Mouse (Mus musculus): ENCODE measurements around the gene Cd5. TPM values are rescaled to one million over a fixed set of nuclear protein-coding genes. Genes with fewer than 3 reads are reported as not detected.

The Cd5 gene
- polyA plus RNA-seq, 1 experiment from 2014 or later: not detected

DNA sequence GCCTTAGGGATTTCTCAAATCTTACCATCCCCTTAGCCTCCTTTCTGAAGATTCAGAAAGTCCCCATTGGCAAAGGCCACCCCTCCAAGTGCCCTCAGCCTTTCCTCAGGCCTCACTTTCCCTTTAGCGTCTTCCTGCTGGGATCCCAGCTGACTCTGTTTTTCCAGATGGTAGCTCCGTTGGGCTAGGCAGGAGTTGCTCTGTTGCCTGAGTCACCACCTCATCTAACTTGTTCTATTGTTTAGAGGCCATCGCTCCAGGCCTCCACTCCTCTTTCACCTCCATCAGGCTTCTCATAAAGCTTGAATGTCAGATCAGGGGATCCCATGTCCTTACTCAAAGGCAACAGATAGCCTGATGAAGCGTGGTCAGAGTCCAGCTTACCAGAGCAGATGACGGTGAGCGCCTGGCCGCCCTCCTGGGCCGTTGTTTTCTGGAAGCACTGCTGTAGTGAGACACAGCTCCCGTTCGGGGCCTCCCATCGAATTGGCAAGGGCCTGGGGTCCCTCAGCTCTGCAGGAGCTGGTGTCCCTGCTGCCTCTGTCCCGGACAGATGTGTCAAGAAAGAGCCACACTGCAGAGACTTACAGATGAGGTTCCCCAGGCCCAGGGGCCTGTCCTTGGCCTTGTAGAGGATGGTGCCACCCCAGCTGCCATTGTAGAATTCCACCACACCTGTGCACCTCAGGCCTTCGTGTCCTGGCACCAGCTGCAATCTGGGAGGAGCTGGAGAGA lies 14.0 kb downstream of the Cd5 start:
- Histone ChIP-seq H3K27me3 (no peaks in the 10 kb centered on the region), H3K9ac (no peak overlapping the region), H3K36me3 (replicated peaks) (no peaks in the 10 kb centered on the region), H3K4me1 (replicated peaks) (no peaks in the 10 kb centered on the region), H3K4me2 (no peak overlapping the region), H3K27ac (replicated peaks) (no peak overlapping the region), H3K9me3 (replicated peaks) (no peaks in the 10 kb centered on the region), H3K4me3 (replicated peaks) (no peak overlapping the region)
- ATAC-seq (ENCODE audit: insufficient read depth): no peak
- WGBS (ENCODE audit: insufficient replicate concordance): 66% methylated on average over 13 of the region's 13 CpGs

GRCm38 (mm10) chr19:10723649-10724048 lies 15.2 kb downstream of the Cd5 start:
- H3K9me3 ChIP-seq (replicated peaks): no peaks in the 10 kb centered on the region
- H3K4me3 ChIP-seq (replicated peaks): no peak overlapping the region
- no peak for ATAC-seq (ENCODE audit: insufficient read depth)
- H3K4me1 ChIP-seq (replicated peaks): no peaks in the 10 kb centered on the region
- H3K27me3 ChIP-seq: no peaks in the 10 kb centered on the region
- no peak overlapping the region for H3K4me2 ChIP-seq
- H3K9ac ChIP-seq: no peak overlapping the region
- H3K27ac ChIP-seq (replicated peaks): no peak overlapping the region
- no peaks in the 10 kb centered on the region for H3K36me3 ChIP-seq (replicated peaks)
- WGBS (ENCODE audit: insufficient replicate concordance): 43% methylated on average over 5 of the region's 5 CpGs

GRCm38 (mm10) chr19:10723084-10723483 lies 15.7 kb downstream of the Cd5 start:
- no peak overlapping the region for H3K27ac ChIP-seq (replicated peaks)
- H3K36me3 ChIP-seq (replicated peaks): no peaks in the 10 kb centered on the region
- H3K9ac ChIP-seq: no peak overlapping the region
- H3K9me3 ChIP-seq (replicated peaks): no peaks in the 10 kb centered on the region
- H3K4me1 ChIP-seq (replicated peaks): no peaks in the 10 kb centered on the region
- H3K4me3 ChIP-seq (replicated peaks): no peak overlapping the region
- no peak for ATAC-seq (ENCODE audit: insufficient read depth)
- no peak overlapping the region for H3K4me2 ChIP-seq
- WGBS (ENCODE audit: insufficient replicate concordance): 28% methylated on average over 13 of the region's 13 CpGs
- H3K27me3 ChIP-seq: no peaks in the 10 kb centered on the region

GRCm38 (mm10) chr19:10721064-10721463 lies 17.7 kb downstream of the Cd5 start:
- ATAC-seq (ENCODE audit: insufficient read depth): no peak
- H3K27ac ChIP-seq (replicated peaks): no peak overlapping the region
- no peak overlapping the region for H3K9ac ChIP-seq
- 18% methylated on average over 5 of the region's 5 CpGs for WGBS (ENCODE audit: insufficient replicate concordance)
- no peaks in the 10 kb centered on the region for H3K4me1 ChIP-seq (replicated peaks)
- no peaks in the 10 kb centered on the region for H3K27me3 ChIP-seq
- no peaks in the 10 kb centered on the region for H3K9me3 ChIP-seq (replicated peaks)
- H3K4me2 ChIP-seq: no peak overlapping the region
- H3K4me3 ChIP-seq (replicated peaks): no peak overlapping the region
- H3K36me3 ChIP-seq (replicated peaks): no peaks in the 10 kb centered on the region

DNA sequence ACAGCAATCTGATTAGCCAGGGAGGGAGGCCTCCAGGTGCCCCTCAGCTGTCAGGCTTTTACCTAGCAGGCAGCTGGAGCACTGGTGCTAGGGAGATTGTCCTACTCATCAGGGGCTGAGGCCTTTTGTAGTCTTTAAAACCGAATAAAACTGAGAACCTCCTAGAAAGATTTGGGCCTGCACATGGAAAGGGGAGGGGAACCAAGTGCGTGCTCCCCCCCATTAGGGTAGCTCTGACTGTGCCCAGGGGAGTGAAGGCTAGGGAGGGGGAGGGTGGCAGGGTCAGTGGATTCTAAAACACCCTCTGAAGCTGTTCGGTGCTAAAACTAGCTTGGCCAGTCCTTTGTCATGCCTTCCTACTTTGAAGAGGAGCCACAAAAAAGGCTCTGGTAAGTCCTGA lies 18.3 kb downstream of the Cd5 start:
- Histone ChIP-seq H3K36me3 (replicated peaks) (no peaks in the 10 kb centered on the region), H3K4me2 (no peak overlapping the region), H3K27me3 (no peaks in the 10 kb centered on the region), H3K9me3 (replicated peaks) (no peaks in the 10 kb centered on the region), H3K4me3 (replicated peaks) (no peak overlapping the region), H3K27ac (replicated peaks) (no peak overlapping the region), H3K9ac (no peak overlapping the region), H3K4me1 (replicated peaks) (no peaks in the 10 kb centered on the region)
- no peak for ATAC-seq (ENCODE audit: insufficient read depth)
- whole genome bisulfite sequencing (ENCODE audit: insufficient replicate concordance): 25% methylated on average over 3 of the region's 3 CpGs

DNA sequence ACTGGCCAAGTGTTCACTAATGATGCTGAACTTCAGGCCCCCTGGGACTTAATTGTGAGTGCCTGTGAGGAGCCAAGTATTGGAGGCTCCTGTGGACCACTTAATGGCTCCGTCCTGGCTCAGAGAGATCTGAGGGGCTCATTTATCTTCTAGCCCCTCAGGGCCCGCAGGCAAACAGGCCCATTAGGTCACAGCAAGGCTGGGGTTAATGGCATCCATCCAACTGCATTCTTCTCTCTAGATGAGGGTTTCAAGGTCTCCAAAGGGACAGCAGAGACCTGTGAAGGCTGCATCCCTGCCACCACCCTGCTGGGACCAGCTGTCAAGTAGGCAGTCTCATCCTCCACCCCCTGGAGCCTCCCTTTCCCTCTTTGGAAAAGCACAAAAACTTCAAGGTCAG lies 19.1 kb downstream of the Cd5 start:
- no peak overlapping the region for H3K9ac ChIP-seq
- H3K27me3 ChIP-seq: no peaks in the 10 kb centered on the region
- no peak for ATAC-seq (ENCODE audit: insufficient read depth)
- 48% methylated on average over 2 of the region's 2 CpGs for WGBS (ENCODE audit: insufficient replicate concordance)
- H3K4me2 ChIP-seq: no peak overlapping the region
- H3K27ac ChIP-seq (replicated peaks): no peak overlapping the region
- H3K4me3 ChIP-seq (replicated peaks): no peak overlapping the region
- H3K4me1 ChIP-seq (replicated peaks): no peaks in the 10 kb centered on the region
- no peaks in the 10 kb centered on the region for H3K9me3 ChIP-seq (replicated peaks)
- H3K36me3 ChIP-seq (replicated peaks): no peaks in the 10 kb centered on the region

DNA sequence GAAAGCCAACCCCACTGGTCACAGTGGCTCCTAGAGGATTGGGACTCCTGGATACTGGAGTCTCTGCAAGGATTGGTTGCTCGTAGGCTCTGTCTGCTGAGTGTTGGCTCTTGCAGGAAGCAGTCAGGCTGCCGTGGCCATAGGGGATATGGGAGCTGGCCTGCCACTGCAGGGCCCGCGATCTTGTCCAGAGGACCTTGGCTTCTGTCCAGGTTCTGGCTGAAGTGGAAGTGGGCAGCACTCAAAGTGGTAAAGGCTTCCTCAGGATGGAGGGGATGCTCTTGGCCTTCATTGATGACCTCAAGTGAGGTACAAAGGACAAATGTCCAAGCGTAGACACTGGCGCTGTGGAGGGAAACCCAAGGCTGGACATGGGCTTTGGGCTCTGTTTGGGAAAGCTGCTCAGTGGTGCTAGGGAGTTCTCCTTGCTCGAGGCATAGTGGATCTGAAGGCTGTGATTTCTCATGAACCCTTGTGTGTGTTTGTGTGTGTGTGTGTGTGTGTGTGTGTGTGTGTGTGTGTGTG lies 20.5 kb downstream of the Cd5 start:
- H3K27me3 ChIP-seq: no peaks in the 10 kb centered on the region
- no peaks in the 10 kb centered on the region for H3K9me3 ChIP-seq (replicated peaks)
- H3K4me2 ChIP-seq: no peak overlapping the region
- ATAC-seq (ENCODE audit: insufficient read depth): no peak
- H3K36me3 ChIP-seq (replicated peaks): peaks cover 12% of the 10 kb centered on the region
- no peak overlapping the region for H3K27ac ChIP-seq (replicated peaks)
- no peaks in the 10 kb centered on the region for H3K4me1 ChIP-seq (replicated peaks)
- H3K9ac ChIP-seq: no peak overlapping the region
- no peak overlapping the region for H3K4me3 ChIP-seq (replicated peaks)
- 67% methylated on average over 7 of the region's 7 CpGs for WGBS (ENCODE audit: insufficient replicate concordance)

- H3K9me3 ChIP-seq (replicated peaks): no peaks in the 10 kb centered on the region
- no peaks in the 10 kb centered on the region for H3K27me3 ChIP-seq
- H3K27ac ChIP-seq (replicated peaks): no peak overlapping the region
- no peak overlapping the region for H3K4me3 ChIP-seq (replicated peaks)
- H3K9ac ChIP-seq: no peak overlapping the region
- H3K4me2 ChIP-seq: no peak overlapping the region
- no peaks in the 10 kb centered on the region for H3K4me1 ChIP-seq (replicated peaks)
- no peak for ATAC-seq (ENCODE audit: insufficient read depth)
- H3K36me3 ChIP-seq (replicated peaks): peaks cover 40% of the 10 kb centered on the region
- WGBS (ENCODE audit: insufficient replicate concordance): 82% methylated on average over 6 of the region's 6 CpGs
These were observed 23.3 kb downstream of the Cd5 start for GRCm38 (mm10) chr19:10715476-10715875.

- Histone ChIP-seq H3K36me3 (replicated peaks) (peaks cover 46% of the 10 kb centered on the region), H3K27me3 (no peaks in the 10 kb centered on the region), H3K9me3 (replicated peaks) (no peaks in the 10 kb centered on the region), H3K4me2 (no peak overlapping the region), H3K4me3 (replicated peaks) (no peak overlapping the region), H3K27ac (replicated peaks) (no peak overlapping the region), H3K4me1 (replicated peaks) (peaks cover under 1% of the 10 kb centered on the region; the same call in 1 of the 2 replicates), H3K9ac (no peak overlapping the region)
- 32% methylated on average over 4 of the region's 4 CpGs for WGBS (ENCODE audit: insufficient replicate concordance)
- ATAC-seq (ENCODE audit: insufficient read depth): no peak
These were observed 23.9 kb downstream of the Cd5 start for GRCm38 (mm10) chr19:10714682-10715475.

DNA sequence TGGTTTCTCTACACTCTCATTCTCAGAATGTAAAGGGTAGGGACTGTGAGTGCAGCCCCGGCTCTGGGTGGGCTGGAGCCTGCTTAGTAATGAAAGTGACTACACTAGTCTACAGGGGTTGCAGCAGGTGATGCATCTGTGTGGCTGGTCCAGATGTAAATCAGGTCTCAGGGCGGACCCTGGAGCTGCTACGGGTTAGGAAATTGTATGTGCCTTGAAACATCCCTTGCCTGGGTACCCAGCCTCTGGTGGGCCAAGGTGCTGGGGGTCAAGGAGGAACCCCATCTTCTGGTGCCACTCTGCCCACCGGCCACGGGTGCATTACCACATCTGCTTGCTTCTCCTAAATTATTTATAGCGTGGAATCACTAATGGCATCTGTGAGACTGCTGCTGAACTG lies 24.6 kb downstream of the Cd5 start:
- Histone ChIP-seq H3K9ac (no peak overlapping the region), H3K4me3 (replicated peaks) (no peak overlapping the region), H3K4me2 (no peak overlapping the region), H3K27ac (replicated peaks) (no peak overlapping the region), H3K9me3 (replicated peaks) (no peaks in the 10 kb centered on the region), H3K4me1 (replicated peaks) (peaks cover 8% of the 10 kb centered on the region), H3K27me3 (no peaks in the 10 kb centered on the region), H3K36me3 (replicated peaks) (peaks cover 50% of the 10 kb centered on the region)
- no peak for ATAC-seq (ENCODE audit: insufficient read depth)
- 68% methylated on average over 6 of the region's 6 CpGs for WGBS (ENCODE audit: insufficient replicate concordance)

GRCm38 (mm10) chr19:10713551-10713950 lies 25.3 kb downstream of the Cd5 start:
- Histone ChIP-seq H3K9ac (no peak overlapping the region), H3K27ac (replicated peaks) (no peak overlapping the region), H3K4me3 (replicated peaks) (no peak overlapping the region), H3K9me3 (replicated peaks) (no peaks in the 10 kb centered on the region), H3K36me3 (replicated peaks) (peaks cover 55% of the 10 kb centered on the region), H3K27me3 (no peaks in the 10 kb centered on the region), H3K4me2 (no peak overlapping the region), H3K4me1 (replicated peaks) (peaks cover 13% of the 10 kb centered on the region)
- ATAC-seq (ENCODE audit: insufficient read depth): no peak
- 77% methylated on average over 10 of the region's 10 CpGs for WGBS (ENCODE audit: insufficient replicate concordance)
